Mouse (Mus musculus): ENCODE results near the gene Gja3. TPM values are rescaled to one million over a fixed set of nuclear protein-coding genes. Genes with fewer than 3 reads are reported as not detected.

Gja3 gene
- total RNA-seq (2023): not detected

GRCm38 (mm10) chr14:57057563-57058321 lies at the start of gene Gja3:
Gja3 (minus strand) TSS chr14:57058100.

GRCm38 (mm10) chr14:57104106-57105023 lies 46.5 kb upstream of the Gja3 start, which contains the start of gene Gjb2:
Gjb2 (minus strand) TSS chr14:57104702.

Other genes with a start within 250 kb of the Gja3 start
- 10 to 100 TPM; 22.6 to 26.7 TPM for gene Zmym5, start 246.4 kb downstream of the Gja3 start, total RNA-seq (2023)
- 10 to 100 TPM; 52.8 to 69.8 TPM for gene Zmym2, start 171.4 kb downstream of the Gja3 start, total RNA-seq (2023)
- not detected for gene Gjb2, start 46.6 kb upstream of the Gja3 start, total RNA-seq (2023)
- not detected for gene Gm4491, start 57.8 kb upstream of the Gja3 start, total RNA-seq (2023)
- not detected for gene Gjb6, start 75.5 kb upstream of the Gja3 start, total RNA-seq (2023)

Measured in neutrophil, adult 83 days (primary cell).